Mouse (Mus musculus): ENCODE measurements around the gene Chchd10. TPM values are rescaled to one million over a fixed set of nuclear protein-coding genes. Genes with fewer than 3 reads are reported as not detected.

The Chchd10 gene
- total RNA-seq, 2 experiments from 2014 or later, result 1,749 to 1,983 TPM

GRCm38 (mm10) chr10:75949053-75950045 is 16.4 kb downstream of the Chchd10 start:
- DNase-seq, result no peak

GRCm38 (mm10) chr10:75950791-75951210 is 17.9 kb downstream of the Chchd10 start:
- DNase-seq, result no peak

- peak in 1 of 2 experiments; percentile 78 for DNase-seq
Observed at GRCm38 (mm10) chr10:75951424-75952050, 18.6 kb downstream of the Chchd10 start.

- DNase-seq, result no peak
Observed at GRCm38 (mm10) chr10:75954381-75954811, 21.5 kb downstream of the Chchd10 start, which contains the start of gene Gm5134. Gm5134 (plus strand) TSS chr10:75954514.

- no peak for DNase-seq
Observed at GRCm38 (mm10) chr10:75973846-75974245, 40.9 kb downstream of the Chchd10 start.

GRCm38 (mm10) chr10:75975216-75975615 is 42.3 kb downstream of the Chchd10 start:
- no peak for DNase-seq

- DNase-seq, result no peak
Observed at GRCm38 (mm10) chr10:75978119-75978834, 45.3 kb downstream of the Chchd10 start.

GRCm38 (mm10) chr10:75978835-75979157 is 45.9 kb downstream of the Chchd10 start:
- DNase-seq, result no peak

- no peak for DNase-seq
Observed at GRCm38 (mm10) chr10:75979432-75979831, 46.5 kb downstream of the Chchd10 start.

Other genes with a start within 250 kb of the Chchd10 start
- 10 to 100 TPM; 15.2 to 20.9 TPM for gene Cabin1, start 168.8 kb upstream of the Chchd10 start, total RNA-seq (2021)
- 100 to 1,000 TPM in 1 of 2 experiments, 10 to 100 TPM in 1; 83.7 to 109 TPM for gene Ddt, start 159.7 kb upstream of the Chchd10 start, total RNA-seq (2021)
- not detected for gene Gm20441, start 152.2 kb upstream of the Chchd10 start, total RNA-seq (2021)
- gene Gstt3, start 151.7 kb upstream of the Chchd10 start, total RNA-seq (2021), result 1 to 10 TPM; 3.7 to 5.0 TPM
- gene Gstt1, start 134.5 kb upstream of the Chchd10 start, total RNA-seq (2021), result 10 to 100 TPM; 16.1 to 22.4 TPM
- gene Gstt4, start 110.6 kb upstream of the Chchd10 start, total RNA-seq (2021), result not detected
- 10 to 100 TPM in 1 of 2 experiments, 1 to 10 TPM in 1; 7.8 to 10.7 TPM for gene Gstt2, start 95.7 kb upstream of the Chchd10 start, total RNA-seq (2021)
- gene Mif, start 72.9 kb upstream of the Chchd10 start, total RNA-seq (2021), result 100 to 1,000 TPM; 215 to 232 TPM
- under 1 TPM; 0.57 to 0.74 TPM for gene Derl3, start 39.7 kb upstream of the Chchd10 start, total RNA-seq (2021)
- gene Smarcb1, start 11.5 kb upstream of the Chchd10 start, total RNA-seq (2021), result 10 to 100 TPM; 20.5 to 24.2 TPM
- 1 to 10 TPM; 5.0 to 5.2 TPM for gene Mmp11, start 3.4 kb downstream of the Chchd10 start, total RNA-seq (2021)
- gene Gm867, start 7.5 kb downstream of the Chchd10 start, total RNA-seq (2021), result not detected
- gene Vpreb3, start 9.9 kb downstream of the Chchd10 start, total RNA-seq (2021), result under 1 TPM in 1 of 2 experiments, not detected in 1; 0.82 TPM
- not detected for gene Gm5134, start 21.4 kb downstream of the Chchd10 start, total RNA-seq (2021)
- 1 to 10 TPM; 5.9 to 6.0 TPM for gene Zfp280b, start 99.5 kb downstream of the Chchd10 start, total RNA-seq (2021)
- gene Slc5a4b, start 177.8 kb downstream of the Chchd10 start, total RNA-seq (2021), result not detected
- gene Slc5a4a, start 214.3 kb downstream of the Chchd10 start, total RNA-seq (2021), result not detected

Data from heart, adult 18-20 months (tissue).